Comparison of ENCODE assay signal across 9 mouse cellular contexts in the genomic region with DNA sequence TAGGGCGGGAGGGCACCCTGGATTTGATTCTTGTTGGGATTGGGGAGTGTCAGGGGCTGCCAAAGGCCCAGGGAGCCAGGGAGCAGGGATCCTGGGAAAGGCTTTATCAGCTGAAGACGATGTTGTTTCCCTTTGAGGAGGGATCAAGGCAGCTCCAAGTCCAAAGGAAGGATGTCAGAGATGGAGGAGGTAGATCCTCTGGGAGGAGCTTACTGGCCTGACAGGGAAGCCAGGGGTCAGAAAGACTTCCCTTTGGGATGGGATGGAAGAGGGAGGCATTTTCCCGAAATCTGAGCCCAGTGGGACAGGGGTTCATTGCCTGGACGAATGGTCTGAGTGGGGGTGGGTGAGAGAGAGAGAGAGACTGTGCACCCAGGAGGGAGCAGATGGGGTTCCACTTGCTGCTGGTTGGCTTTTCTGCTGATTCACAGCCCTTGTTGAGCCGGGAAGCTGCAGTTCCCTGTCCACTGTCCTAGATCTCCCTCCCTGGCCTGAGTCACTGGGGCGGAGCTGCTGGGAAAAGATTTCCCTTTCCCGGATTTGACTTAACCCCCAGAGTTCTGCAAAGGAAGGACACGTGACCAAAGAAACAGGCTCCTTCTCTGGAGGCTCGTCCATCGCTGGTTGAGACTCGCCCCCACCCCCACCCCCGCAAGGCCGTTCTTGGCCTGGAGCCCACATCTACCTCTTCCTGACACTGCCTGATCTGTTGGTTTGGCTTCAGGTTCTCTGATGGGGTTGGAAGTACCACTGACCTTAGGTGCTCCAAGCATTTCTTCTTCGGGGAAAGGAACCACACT. TPM values are rescaled to one million over a fixed set of nuclear protein-coding genes. Genes with fewer than 3 reads are reported as not detected.
DNase-seq lines count a peak whose midpoint lies in the region; ATAC-seq and TF ChIP-seq lines count a peak whose summit lies in the region.
"Had no signal": no experiment of that assay in that cellular context is flagged by ENCODE, and none has a peak within 500 bp of the region (broad histone marks: within the 10 kb centered on the region; RNA-seq: fewer than 3 reads in every experiment).

No protein-coding gene starts in this region.

- peak overlapping the region; percentile 17 for H3K27ac ChIP-seq in ES-Bruce4 (ENCODE audit: insufficient read depth, low read length)
- peak overlapping the region; percentile 30 for H3K27ac ChIP-seq in embryonic facial prominence, embryonic 14.5 days (replicated peaks; ENCODE audit: low read depth, low read length)
- peak overlapping the region; percentile 43 for H3K27ac ChIP-seq in limb, embryonic 14.5 days (replicated peaks; ENCODE audit: low read depth, low read length)
- H3K27ac ChIP-seq in midbrain, postnatal 0 days (ENCODE audit: low read depth, low read length), result no peak overlapping the region

- peaks cover 10% of the 10 kb centered on the region for H3K4me1 ChIP-seq in ES-Bruce4 (ENCODE audit: control insufficient read depth, insufficient read depth, low read length)
- H3K4me1 ChIP-seq in embryonic facial prominence, embryonic 14.5 days (ENCODE audit: control insufficient read depth, insufficient read depth, low read length), result peaks cover 54% of the 10 kb centered on the region
- peaks cover 48% of the 10 kb centered on the region for H3K4me1 ChIP-seq in limb, embryonic 14.5 days (ENCODE audit: control insufficient read depth, insufficient read depth, low read length)
- H3K4me1 ChIP-seq in midbrain, postnatal 0 days (ENCODE audit: insufficient read depth, low read length), result peaks cover 6% of the 10 kb centered on the region; the same call in 1 of the 2 replicates

- TF ChIP-seq EP300 in ES-Bruce4 (IDR thresholded peaks at IDR 0.05; ENCODE audit: insufficient read depth, low read depth, low read length), result peak; percentile 66; the same call in 1 of the 2 replicates

- H3K9ac ChIP-seq in ES-Bruce4 (ENCODE audit: low read depth, poor library complexity, severe bottlenecking), result no peak overlapping the region
- 0 out of 2 replicates have a peak overlapping the region, but pooled peaks have one; percentile 19 for H3K9ac ChIP-seq in embryonic facial prominence, embryonic 14.5 days (ENCODE audit: low read depth, low read length)
- H3K9ac ChIP-seq in limb, embryonic 14.5 days (ENCODE audit: low read depth, low read length, severe bottlenecking), result peak overlapping the region; percentile 9; the same call in 1 of the 2 replicates
- no peak overlapping the region for H3K9ac ChIP-seq in midbrain, postnatal 0 days (replicated peaks; ENCODE audit: low read length, poor library complexity, severe bottlenecking)

- H3K9me3 ChIP-seq in ES-Bruce4 (replicated peaks; ENCODE audit: control insufficient read depth, insufficient read depth, low read length, poor library complexity, severe bottlenecking), result no peaks in the 10 kb centered on the region
- no peaks in the 10 kb centered on the region for H3K9me3 ChIP-seq in embryonic facial prominence, embryonic 14.5 days (ENCODE audit: control insufficient read depth, low read length)
- no peaks in the 10 kb centered on the region for H3K9me3 ChIP-seq in limb, embryonic 14.5 days (ENCODE audit: control insufficient read depth, low read length)
- H3K9me3 ChIP-seq in midbrain, postnatal 0 days (ENCODE audit: low read length), result no peaks in the 10 kb centered on the region

- H3K4me2 ChIP-seq in embryonic facial prominence, embryonic 14.5 days (ENCODE audit: low read depth, low read length), result peak overlapping the region; percentile 38
- peak overlapping the region; percentile 37 for H3K4me2 ChIP-seq in limb, embryonic 14.5 days (replicated peaks; ENCODE audit: low read depth, low read length, severe bottlenecking)
- peak overlapping the region; percentile 26; the same call in 1 of the 2 replicates for H3K4me2 ChIP-seq in midbrain, postnatal 0 days (ENCODE audit: low read depth, low read length, poor library complexity, severe bottlenecking)

- WGBS in embryonic facial prominence, embryonic 14.5 days, result 8% methylated on average over 14 of the region's 14 CpGs
- WGBS in limb, embryonic 14.5 days, result 11% methylated on average over 13 of the region's 14 CpGs
- WGBS in midbrain, postnatal 0 days, result 22% methylated on average over 13 of the region's 14 CpGs

- TF ChIP-seq POLR2A in ES-Bruce4 (IDR thresholded peaks at IDR 0.05; ENCODE audit: insufficient read depth, low read length), result no peak
- TF ChIP-seq POLR2A in limb, embryonic 14.5 days (IDR thresholded peaks at IDR 0.05; ENCODE audit: borderline replicate concordance, extremely low read depth, insufficient read depth, insufficient read length), result no peak

- no peak for TF ChIP-seq CTCF in ES-Bruce4 (IDR thresholded peaks at IDR 0.05; ENCODE audit: low read depth, low read length)
- TF ChIP-seq CTCF in midbrain, postnatal 0 days (IDR thresholded peaks at IDR 0.05), result no peak

- no peaks in the 10 kb centered on the region for H3K27me3 ChIP-seq in ES-Bruce4 (ENCODE audit: control insufficient read depth, insufficient read depth, low read length, poor library complexity, severe bottlenecking)
- no peaks in the 10 kb centered on the region for H3K27me3 ChIP-seq in embryonic facial prominence, embryonic 14.5 days (replicated peaks; ENCODE audit: control insufficient read depth, insufficient read depth, low read length)
- no peaks in the 10 kb centered on the region for H3K27me3 ChIP-seq in limb, embryonic 14.5 days (ENCODE audit: control insufficient read depth, insufficient read depth, low read length)
- peaks cover 7% of the 10 kb centered on the region; the same call in 1 of the 2 replicates for H3K27me3 ChIP-seq in midbrain, postnatal 0 days (ENCODE audit: insufficient read depth, low read length)

- ATAC-seq in embryonic facial prominence, embryonic 14.5 days (ENCODE audit: low read depth), result peak; percentile 23; the same call in 1 of the 2 replicates
- 0 out of 2 replicates have a peak, but pooled peaks have one; percentile 20 for ATAC-seq in limb, embryonic 14.5 days (ENCODE audit: low FRiP score, low read depth)
- no peak for ATAC-seq in midbrain, postnatal 0 days (ENCODE audit: low FRiP score)

- peak; percentile 47 for DNase-seq in embryo, embryonic 11 days
- no peak for DNase-seq in embryo, embryonic 10.5 days (ENCODE audit: low spot score)
- peak; percentile 70 for DNase-seq in embryonic facial prominence, embryonic 14.5 days (ENCODE audit: low spot score)
- peak; percentile 73 for DNase-seq in heart, postnatal 4 days
- DNase-seq in limb, embryonic 14.5 days (ENCODE audit: low spot score), result peak; percentile 40
- DNase-seq in midbrain, postnatal 0 days (ENCODE audit: low spot score), result no peak
- no peak for DNase-seq in layer of hippocampus, adult 18-20 months (ENCODE audit: low spot score in 2 of 2)

- no peaks in the 10 kb centered on the region for H3K36me3 ChIP-seq in ES-Bruce4 (ENCODE audit: control insufficient read depth, insufficient read depth, low read length, poor library complexity, severe bottlenecking)
- H3K36me3 ChIP-seq in embryonic facial prominence, embryonic 14.5 days (ENCODE audit: control insufficient read depth, insufficient read depth, low read length), result peaks cover 30% of the 10 kb centered on the region
- peaks cover 27% of the 10 kb centered on the region for H3K36me3 ChIP-seq in limb, embryonic 14.5 days (ENCODE audit: control insufficient read depth, insufficient read depth, low read length)
- no peaks in the 10 kb centered on the region for H3K36me3 ChIP-seq in midbrain, postnatal 0 days (ENCODE audit: insufficient read depth, low read length)
- H3K36me3 ChIP-seq: G1E had no signal

- no peak overlapping the region for H3K4me3 ChIP-seq in ES-Bruce4 (ENCODE audit: low read depth, low read length)
- H3K4me3 ChIP-seq in embryonic facial prominence, embryonic 14.5 days (ENCODE audit: low read depth, low read length), result 0 out of 2 replicates have a peak overlapping the region, but pooled peaks have one; percentile 10
- 0 out of 2 replicates have a peak overlapping the region, but pooled peaks have one; percentile 5 for H3K4me3 ChIP-seq in limb, embryonic 14.5 days (replicated peaks; ENCODE audit: low read length)
- no peak overlapping the region for H3K4me3 ChIP-seq in midbrain, postnatal 0 days (ENCODE audit: low read depth, low read length)

RNA-seq across cellular contexts. Expression of gene Tnfrsf1a, which starts 5.4 kb away (rescaled TPM):
- polyA plus RNA-seq in ES-Bruce4 (2011; ENCODE audit: insufficient read depth, insufficient read length, low read depth, missing spikeins), result 13.1 and 19.8 TPM in 2 replicates
- 81.8 and 82.6 TPM in 2 replicates for polyA plus RNA-seq in embryonic facial prominence, embryonic 14.5 days (2014; fragmentation: Nextera tagmentation; extraction: Ambion mirVana)
- total RNA-seq in heart, postnatal 4 days (2021), result 10 to 100 TPM; 63.3 to 65.2 TPM
- polyA plus RNA-seq in limb, embryonic 14.5 days (2012; rRNA removed), result 88.8 and 106 TPM in 2 replicates
- 85.6 and 87.8 TPM in 2 replicates for polyA plus RNA-seq in limb, embryonic 14.5 days (2014; fragmentation: Nextera tagmentation; extraction: Ambion mirVana)
- total RNA-seq in midbrain, postnatal 0 days (2014; rRNA removed), result 9.2 and 15.9 TPM in 2 replicates
- polyA plus RNA-seq in midbrain, postnatal 0 days (2015; fragmentation: Nextera tagmentation; extraction: Ambion mirVana), result 10.4 and 12.9 TPM in 2 replicates
- total RNA-seq in layer of hippocampus, adult 18-20 months (2021), result 10 to 100 TPM; 11.7 to 11.8 TPM
- total RNA-seq: G1E had no signal

RNA-seq across cellular contexts. Expression of gene Plekhg6, which starts 26.0 kb away (rescaled TPM):
- 2.3 and 2.5 TPM in 2 replicates for polyA plus RNA-seq in ES-Bruce4 (2011; ENCODE audit: insufficient read depth, insufficient read length, low read depth, missing spikeins)
- 1.0 and 1.4 TPM in 2 replicates for polyA plus RNA-seq in embryonic facial prominence, embryonic 14.5 days (2014; fragmentation: Nextera tagmentation; extraction: Ambion mirVana)
- total RNA-seq in heart, postnatal 4 days (2021), result not detected
- polyA plus RNA-seq in limb, embryonic 14.5 days (2012; rRNA removed), result 1.2 and 1.3 TPM in 2 replicates
- 1.6 and 1.8 TPM in 2 replicates for polyA plus RNA-seq in limb, embryonic 14.5 days (2014; fragmentation: Nextera tagmentation; extraction: Ambion mirVana)
- total RNA-seq in midbrain, postnatal 0 days (2014; rRNA removed), result 0.22 and 0.24 TPM in 2 replicates
- polyA plus RNA-seq in midbrain, postnatal 0 days (2015; fragmentation: Nextera tagmentation; extraction: Ambion mirVana), result 0.35 and 0.54 TPM in 2 replicates
- under 1 TPM; 0.13 to 0.17 TPM for total RNA-seq in layer of hippocampus, adult 18-20 months (2021)
- total RNA-seq: G1E had no signal
- polyA plus RNA-seq: G1E had no signal

RNA-seq across cellular contexts. Expression of gene Scnn1a, which starts 34.1 kb away (rescaled TPM):
- 2.0 and 2.3 TPM in 2 replicates for polyA plus RNA-seq in ES-Bruce4 (2011; ENCODE audit: insufficient read depth, insufficient read length, low read depth, missing spikeins)
- polyA plus RNA-seq in embryonic facial prominence, embryonic 14.5 days (2014; fragmentation: Nextera tagmentation; extraction: Ambion mirVana), result 1.5 and 3.2 TPM in 2 replicates
- 1 to 10 TPM in 1 of 2 experiments, under 1 TPM in 1; 0.83 to 1.1 TPM for total RNA-seq in heart, postnatal 4 days (2021)
- polyA plus RNA-seq in limb, embryonic 14.5 days (2012; rRNA removed), result 2.5 and 2.9 TPM in 2 replicates
- polyA plus RNA-seq in limb, embryonic 14.5 days (2014; fragmentation: Nextera tagmentation; extraction: Ambion mirVana), result 1.8 and 1.9 TPM in 2 replicates
- total RNA-seq in midbrain, postnatal 0 days (2014; rRNA removed), result 1.5 and 1.8 TPM in 2 replicates
- polyA plus RNA-seq in midbrain, postnatal 0 days (2015; fragmentation: Nextera tagmentation; extraction: Ambion mirVana), result 1.8 TPM in 2 replicates
- total RNA-seq in layer of hippocampus, adult 18-20 months (2021), result 1 to 10 TPM; 3.6 to 6.6 TPM
- polyA plus RNA-seq: G1E had no signal

RNA-seq across cellular contexts. Expression of gene Ltbr, which starts 40.9 kb away (rescaled TPM):
- 8.0 and 9.5 TPM in 2 replicates for polyA plus RNA-seq in ES-Bruce4 (2011; ENCODE audit: insufficient read depth, insufficient read length, low read depth, missing spikeins)
- polyA plus RNA-seq in embryonic facial prominence, embryonic 14.5 days (2014; fragmentation: Nextera tagmentation; extraction: Ambion mirVana), result 46.4 and 49.0 TPM in 2 replicates
- 10 to 100 TPM; 49.2 to 53.7 TPM for total RNA-seq in heart, postnatal 4 days (2021)
- polyA plus RNA-seq in limb, embryonic 14.5 days (2012; rRNA removed), result 52.7 and 68.8 TPM in 2 replicates
- polyA plus RNA-seq in limb, embryonic 14.5 days (2014; fragmentation: Nextera tagmentation; extraction: Ambion mirVana), result 45.8 and 51.1 TPM in 2 replicates
- 24.4 TPM in 2 replicates for total RNA-seq in midbrain, postnatal 0 days (2014; rRNA removed)
- polyA plus RNA-seq in midbrain, postnatal 0 days (2015; fragmentation: Nextera tagmentation; extraction: Ambion mirVana), result 14.5 and 15.7 TPM in 2 replicates
- total RNA-seq in layer of hippocampus, adult 18-20 months (2021), result 1 to 10 TPM; 6.5 to 7.4 TPM
- total RNA-seq: G1E had no signal
- polyA plus RNA-seq: G1E had no signal

Comparison
In these comparisons a context has a peak if more than half of its experiments do, and no peak if none do; other contexts are left out.
1. DNase-seq: peak in embryo, embryonic 11 days (single experiment), embryonic facial prominence, embryonic 14.5 days (single experiment), heart, postnatal 4 days (single experiment) and limb, embryonic 14.5 days (single experiment); none in embryo, embryonic 10.5 days (single experiment), midbrain, postnatal 0 days (single experiment) and layer of hippocampus, adult 18-20 months (0 of 2).
2. H3K4me3 ChIP-seq: peak in embryonic facial prominence, embryonic 14.5 days (single experiment) and limb, embryonic 14.5 days (single experiment); none in ES-Bruce4 (single experiment) and midbrain, postnatal 0 days (single experiment).
3. H3K9ac ChIP-seq: peak in embryonic facial prominence, embryonic 14.5 days (single experiment) and limb, embryonic 14.5 days (single experiment); none in ES-Bruce4 (single experiment) and midbrain, postnatal 0 days (single experiment).
4. Peak in every context shown above with its lines, with median percentiles within 50 percentile points of each other: H3K4me2 ChIP-seq.